Mouse (Mus musculus): ENCODE measurements at regions not wholly inside any gene's neighbourhood (a gene's known extent, or its start where the extent isn't known, plus 50 kb on each side); places are given as distances from the start of the nearest gene placed in this dataset.

GRCm38 (mm10) chr5:118424177-118424576, 136.3 kb upstream of the Med13l start:
- TF ChIP-seq CTCF (IDR thresholded peaks at IDR 0.05; ENCODE audit: low read depth, low read length) (no peak), TAL1 (conservative IDR thresholded peaks at IDR 0.05; ENCODE audit: low read depth, low read length) (no peak), GATA1 (IDR thresholded peaks at IDR 0.05; ENCODE audit: borderline replicate concordance, low read length) (no peak), POLR2AphosphoS5 (IDR thresholded peaks at IDR 0.05; ENCODE audit: insufficient replicate concordance, low read depth, low read length) (no peak), GATA2 (IDR thresholded peaks at IDR 0.05; ENCODE audit: borderline replicate concordance, low read depth, low read length) (no peak)

Data from G1E (cell line).